Mouse (Mus musculus) cerebellum, adult 2 months (tissue): Measurements from ENCODE around the gene Syk. TPM values are rescaled to one million over a fixed set of nuclear protein-coding genes. Genes with fewer than 3 reads are reported as not detected.

Experiments used
- DNase-seq, 2 experiments: peaks; one replicate each; pipeline ENCODE4 v3.0.0; 2021
- H3K27ac ChIP-seq: fragments of 200-500 bp; 2 replicates; pipeline ENCODE4 v1.5.1; 2012; ENCODE audit warnings: low read length, control low read depth, inconsistent platforms; ENCODE audit not compliant: insufficient read depth
- H3K27me3 ChIP-seq: fragments of 200-500 bp; 2 replicates; pipeline ENCODE4 v1.6.1; 2012; ENCODE audit warnings: inconsistent platforms, mild to moderate bottlenecking, low read length, moderate library complexity; ENCODE audit not compliant: control insufficient read depth, insufficient read depth
- H3K4me1 ChIP-seq: fragments of 200-500 bp; 2 replicates; pipeline ENCODE4 v1.6.1; 2011; ENCODE audit warnings: low read length; ENCODE audit not compliant: control insufficient read depth, insufficient read depth
- H3K4me3 ChIP-seq: fragments of 200-500 bp; replicated peaks from 2 replicates; pipeline ENCODE3; 2011; ENCODE audit warnings: mild to moderate bottlenecking, low read depth, low read length, control low read depth; ENCODE audit not compliant: insufficient read depth
- CTCF ChIP-seq: fragments of 200-500 bp; IDR thresholded peaks from 2 replicates; pipeline ENCODE4 v1.5.1; 2011; ENCODE audit warnings: low read depth, mild to moderate bottlenecking, control low read depth, low read length, moderate library complexity, borderline replicate concordance; ENCODE audit not compliant: insufficient read depth
- POLR2A ChIP-seq: fragments of 200-500 bp; IDR thresholded peaks from 2 replicates; pipeline ENCODE4 v1.6.1; 2011; ENCODE audit warnings: low read length, control low read depth, borderline replicate concordance; ENCODE audit not compliant: insufficient read depth
- WGBS: fragments of 180-500 bp; shearing (Covaris S2); methylation state at CpG from one replicate; pipeline ENCODE4 v1.1.7; 2018; 5-methylcytosine and 5-hydroxymethylcytosine counted together
- polyA plus RNA-seq: library from polyadenylated mRNA; depleted of rRNA; stranded (reverse); fragments of >200 nt; gene quantifications from 2 replicates; pipeline ENCODE4 v1.2.3, GENCODE M21; 2012

Gene Syk
- polyA plus RNA-seq, 1 experiment = 0.77 TPM

- no peak overlapping the region for H3K4me3 ChIP-seq
- no peak overlapping the region for H3K27ac ChIP-seq
- DNase-seq = no peak
- 75% methylated on average over 8 of the region's 8 CpGs for WGBS
- H3K4me1 ChIP-seq = no peaks in the 10 kb centered on the region
- TF ChIP-seq POLR2A = no peak
- no peak for TF ChIP-seq CTCF
- no peaks in the 10 kb centered on the region for H3K27me3 ChIP-seq
Observed at GRCm38 (mm10) chr13:52542036-52542526, 40.9 kb upstream of the Syk start.

DNA sequence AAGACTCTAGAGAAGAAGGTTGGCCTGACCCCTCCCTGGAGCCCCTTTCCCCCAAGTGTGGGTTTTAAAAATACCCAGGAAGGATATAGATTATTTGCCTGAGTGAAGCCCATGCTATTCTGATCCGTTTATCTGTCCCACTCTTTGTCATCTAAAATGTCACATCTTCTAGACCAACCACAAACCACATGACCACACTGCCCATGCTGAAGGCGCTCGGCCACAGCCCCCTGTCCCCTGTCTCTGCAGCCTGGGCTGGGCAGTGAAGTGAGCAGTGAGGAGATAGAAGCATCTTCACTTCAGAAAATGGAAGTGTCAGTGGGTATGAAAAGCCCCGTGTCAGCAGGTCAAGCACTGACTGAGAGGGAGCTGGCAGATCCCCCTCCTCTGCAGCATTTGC, 40.3 kb upstream of the Syk start:
- H3K4me1 ChIP-seq = no peaks in the 10 kb centered on the region
- no peak overlapping the region for H3K4me3 ChIP-seq
- no peak overlapping the region for H3K27ac ChIP-seq
- DNase-seq = no peak
- 71% methylated on average over 4 of the region's 4 CpGs for WGBS
- H3K27me3 ChIP-seq = no peaks in the 10 kb centered on the region
- TF ChIP-seq CTCF (no peak), POLR2A (no peak)

DNA sequence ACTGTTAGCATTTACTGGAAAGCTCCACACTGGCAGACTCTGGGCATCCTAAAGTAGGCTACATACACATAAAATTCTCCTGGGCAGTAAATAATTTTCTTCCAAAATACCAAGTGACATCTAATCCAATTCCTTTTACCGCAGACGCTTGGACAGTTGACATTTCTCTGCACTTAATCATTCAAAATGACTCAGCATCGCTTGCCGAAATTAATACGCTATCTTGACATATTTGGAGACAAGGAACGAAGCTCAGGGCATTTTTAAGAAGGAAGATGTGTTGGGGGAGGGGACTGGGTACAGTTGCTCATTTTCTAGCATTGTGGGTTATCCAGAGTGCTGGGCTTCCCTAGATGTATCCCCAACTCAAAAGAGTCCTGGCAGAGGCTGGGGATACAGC, 36.7 kb upstream of the Syk start:
- Histone ChIP-seq H3K4me3 (no peak overlapping the region), H3K4me1 (no peaks in the 10 kb centered on the region), H3K27me3 (no peaks in the 10 kb centered on the region), H3K27ac (no peak overlapping the region)
- DNase-seq = no peak
- WGBS = 85% methylated on average over 6 of the region's 6 CpGs
- TF ChIP-seq POLR2A (no peak), CTCF (no peak)

DNA sequence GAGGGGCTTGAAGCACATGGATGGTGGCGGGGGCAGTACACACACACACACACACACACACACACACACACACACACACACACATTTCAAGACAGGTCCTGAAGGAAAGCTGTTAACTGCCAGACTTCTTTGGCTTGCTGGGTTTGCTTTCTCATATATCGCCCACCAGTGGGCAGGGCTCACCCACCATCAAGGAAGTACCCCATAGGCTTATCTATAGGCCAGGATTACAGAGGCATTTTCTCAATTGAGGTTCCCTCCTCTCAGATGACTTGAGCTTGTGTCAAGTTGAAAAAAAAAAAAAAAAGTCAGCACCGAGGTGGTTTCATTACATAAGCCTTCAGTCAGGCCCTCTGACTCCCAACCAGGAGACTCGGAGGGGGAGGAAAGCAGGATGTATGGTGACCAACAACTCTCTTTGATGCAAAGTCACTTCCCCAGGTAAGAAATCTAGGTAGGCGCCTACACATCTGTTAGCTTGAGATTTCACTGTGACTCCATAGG, 32.2 kb upstream of the Syk start:
- TF ChIP-seq POLR2A (no peak), CTCF (no peak)
- Histone ChIP-seq H3K27me3 (no peaks in the 10 kb centered on the region), H3K27ac (no peak overlapping the region), H3K4me1 (no peaks in the 10 kb centered on the region), H3K4me3 (no peak overlapping the region)
- WGBS = 83% methylated on average over 5 of the region's 5 CpGs
- DNase-seq = no peak

DNA sequence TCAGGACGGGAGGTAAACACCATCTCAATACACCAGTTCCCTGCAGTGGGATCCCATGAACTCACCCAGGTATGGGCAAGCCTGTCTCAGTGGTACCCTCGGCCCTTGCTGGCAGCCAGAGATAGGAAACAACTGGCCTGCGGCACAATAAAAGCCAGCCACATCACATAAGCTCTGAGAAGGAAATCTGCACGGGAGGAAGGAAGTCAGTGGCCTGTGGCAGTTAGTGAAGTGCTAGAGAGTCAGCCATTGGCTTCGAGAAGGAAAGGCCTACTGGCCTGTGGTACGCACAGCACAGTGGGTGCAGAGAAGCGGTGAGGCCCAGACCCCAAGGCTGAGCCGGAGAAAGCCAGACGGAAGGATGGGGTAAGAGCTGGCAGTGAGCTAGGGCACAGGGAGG, 31.7 kb upstream of the Syk start:
- H3K27me3 ChIP-seq = no peaks in the 10 kb centered on the region
- TF ChIP-seq POLR2A (no peak), CTCF (no peak)
- no peaks in the 10 kb centered on the region for H3K4me1 ChIP-seq
- DNase-seq = no peak
- H3K4me3 ChIP-seq = no peak overlapping the region
- 82% methylated on average over 9 of the region's 9 CpGs for WGBS
- H3K27ac ChIP-seq = no peak overlapping the region

DNA sequence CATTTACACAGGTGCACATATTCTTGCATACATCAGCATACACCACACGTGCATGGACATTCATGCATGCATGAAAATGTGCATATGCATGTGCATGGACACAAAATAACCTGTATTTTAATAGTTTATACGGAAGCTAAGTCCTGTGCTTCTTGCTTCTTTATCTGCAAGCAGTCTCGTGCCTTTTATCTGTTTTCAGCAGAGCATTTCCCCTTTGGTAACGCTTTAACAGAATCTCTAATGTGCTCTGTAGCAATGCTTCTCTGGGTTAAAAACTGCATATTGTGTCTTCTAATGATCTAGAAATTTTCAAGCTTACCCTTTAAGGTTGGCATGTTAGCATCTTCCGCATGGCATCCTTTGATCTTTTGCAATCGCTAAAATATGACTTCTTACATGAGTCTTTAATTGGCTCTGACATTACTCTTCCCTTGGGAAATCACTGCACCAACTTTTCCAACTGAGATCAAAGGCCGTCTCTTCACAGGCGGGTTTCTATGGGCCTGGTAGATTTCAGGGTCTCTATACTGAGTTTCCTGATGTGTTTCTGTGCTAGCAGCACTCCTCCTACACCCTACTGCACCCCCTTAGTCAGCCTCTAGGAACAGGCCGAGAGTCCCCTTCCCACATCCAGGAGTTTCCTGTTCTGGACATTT, 30.0 kb upstream of the Syk start:
- 64% methylated on average over 9 of the region's 9 CpGs for WGBS
- Histone ChIP-seq H3K27ac (no peak overlapping the region), H3K4me1 (no peaks in the 10 kb centered on the region), H3K27me3 (no peaks in the 10 kb centered on the region), H3K4me3 (no peak overlapping the region)
- TF ChIP-seq CTCF (no peak), POLR2A (no peak)
- no peak for DNase-seq

DNA sequence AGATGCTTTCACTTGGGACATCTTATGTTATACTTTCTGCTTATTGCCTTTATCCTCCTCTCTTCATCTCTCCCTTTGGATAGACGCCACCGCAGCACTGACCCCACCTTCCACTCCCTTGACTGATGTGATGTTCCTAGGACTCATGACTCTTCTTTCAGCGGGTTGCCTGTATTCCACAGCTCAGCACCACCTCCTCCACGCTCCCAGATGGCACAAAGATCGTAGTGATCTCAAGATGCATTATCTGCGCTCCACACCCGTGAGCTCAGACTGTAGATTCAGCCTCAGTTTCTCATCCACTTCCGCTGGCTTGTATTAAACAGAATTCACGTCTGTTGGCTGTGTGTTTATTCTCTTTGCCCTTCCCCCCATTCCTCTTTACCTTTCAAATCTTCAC, 28.3 kb upstream of the Syk start:
- TF ChIP-seq CTCF (no peak), POLR2A (no peak)
- Histone ChIP-seq H3K27ac (no peak overlapping the region), H3K4me3 (no peak overlapping the region), H3K27me3 (no peaks in the 10 kb centered on the region), H3K4me1 (no peaks in the 10 kb centered on the region)
- DNase-seq = no peak
- WGBS = 91% methylated on average over 9 of the region's 9 CpGs

DNA sequence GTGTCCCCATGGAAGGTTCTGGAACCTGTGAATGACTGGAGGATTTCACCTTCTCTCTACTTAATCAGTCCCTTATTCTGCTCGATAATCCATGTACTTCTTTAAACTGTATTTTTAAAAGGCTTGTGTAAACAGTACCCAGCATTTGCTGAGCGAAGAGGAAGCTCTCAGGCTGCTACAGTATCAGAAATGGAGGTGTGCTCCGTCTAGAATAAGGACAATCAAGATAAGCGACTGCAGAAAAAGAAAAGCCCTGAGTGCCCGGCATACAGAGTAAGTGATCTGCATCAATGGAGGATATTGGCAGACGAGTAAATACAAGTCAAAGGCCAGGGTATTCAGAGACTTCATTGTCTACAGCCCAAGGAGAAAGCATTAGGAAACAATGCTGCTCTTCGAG, 25.6 kb upstream of the Syk start:
- TF ChIP-seq POLR2A (no peak), CTCF (no peak)
- Histone ChIP-seq H3K4me1 (no peaks in the 10 kb centered on the region), H3K4me3 (no peak overlapping the region), H3K27ac (no peak overlapping the region), H3K27me3 (no peaks in the 10 kb centered on the region)
- WGBS = 59% methylated on average over 7 of the region's 7 CpGs
- DNase-seq = no peak
